Mouse (Mus musculus): ENCODE data around the gene Erp29. TPM values are rescaled to one million over a fixed set of nuclear protein-coding genes. Genes with fewer than 3 reads are reported as not detected.

The Erp29 gene
- polyA plus RNA-seq, 1 experiment from 2014 or later, result 80.4 TPM

GRCm38 (mm10) chr5:121389106-121389505 lies 63.2 kb downstream of the Erp29 start:
- Histone ChIP-seq H3K27ac (ENCODE audit: low read length) (no peak overlapping the region), H3K9ac (ENCODE audit: low read depth, low read length) (no peak overlapping the region), H3K36me3 (ENCODE audit: control insufficient read depth, insufficient read depth) (no peaks in the 10 kb centered on the region), H3K4me2 (ENCODE audit: low read depth, low read length) (no peak overlapping the region), H3K4me3 (ENCODE audit: low read depth, low read length) (no peak overlapping the region), H3K9me3 (replicated peaks; ENCODE audit: control insufficient read depth, low read length) (no peaks in the 10 kb centered on the region), H3K4me1 (ENCODE audit: control insufficient read depth, low read depth, low read length) (peaks cover 9% of the 10 kb centered on the region), H3K27me3 (ENCODE audit: control insufficient read depth, insufficient read depth, low read depth, low read length) (no peaks in the 10 kb centered on the region)
- ATAC-seq (ENCODE audit: low read depth), result no peak
- 60% methylated on average over 7 of the region's 7 CpGs for WGBS (ENCODE audit: insufficient replicate concordance)

GRCm38 (mm10) chr5:121387126-121387525 lies 65.2 kb downstream of the Erp29 start:
- H3K4me1 ChIP-seq (ENCODE audit: control insufficient read depth, low read depth, low read length), result peaks cover 15% of the 10 kb centered on the region
- no peaks in the 10 kb centered on the region for H3K36me3 ChIP-seq (ENCODE audit: control insufficient read depth, insufficient read depth)
- no peaks in the 10 kb centered on the region for H3K27me3 ChIP-seq (ENCODE audit: control insufficient read depth, insufficient read depth, low read depth, low read length)
- H3K9me3 ChIP-seq (replicated peaks; ENCODE audit: control insufficient read depth, low read length), result no peaks in the 10 kb centered on the region
- no peak overlapping the region for H3K4me2 ChIP-seq (ENCODE audit: low read depth, low read length)
- H3K4me3 ChIP-seq (ENCODE audit: low read depth, low read length), result no peak overlapping the region
- H3K9ac ChIP-seq (ENCODE audit: low read depth, low read length), result no peak overlapping the region
- WGBS (ENCODE audit: insufficient replicate concordance), result 58% methylated on average over 4 of the region's 4 CpGs
- H3K27ac ChIP-seq (ENCODE audit: low read length), result no peak overlapping the region
- ATAC-seq (ENCODE audit: low read depth), result no peak

GRCm38 (mm10) chr5:121386120-121386909 lies 66.0 kb downstream of the Erp29 start:
- peak overlapping the region; percentile 82 for H3K4me2 ChIP-seq (ENCODE audit: low read depth, low read length)
- peaks cover 15% of the 10 kb centered on the region for H3K4me1 ChIP-seq (ENCODE audit: control insufficient read depth, low read depth, low read length)
- WGBS (ENCODE audit: insufficient replicate concordance), result 31% methylated on average over 22 of the region's 22 CpGs
- H3K27ac ChIP-seq (ENCODE audit: low read length), result no peak overlapping the region
- no peaks in the 10 kb centered on the region for H3K27me3 ChIP-seq (ENCODE audit: control insufficient read depth, insufficient read depth, low read depth, low read length)
- peak overlapping the region; percentile 71 for H3K4me3 ChIP-seq (ENCODE audit: low read depth, low read length)
- H3K36me3 ChIP-seq (ENCODE audit: control insufficient read depth, insufficient read depth), result no peaks in the 10 kb centered on the region
- no peak overlapping the region for H3K9ac ChIP-seq (ENCODE audit: low read depth, low read length)
- H3K9me3 ChIP-seq (replicated peaks; ENCODE audit: control insufficient read depth, low read length), result no peaks in the 10 kb centered on the region
- no peak for ATAC-seq (ENCODE audit: low read depth)

- ATAC-seq (ENCODE audit: low read depth), result peak; percentile 93
- H3K36me3 ChIP-seq (ENCODE audit: control insufficient read depth, insufficient read depth), result peaks cover 4% of the 10 kb centered on the region
- H3K9me3 ChIP-seq (replicated peaks; ENCODE audit: control insufficient read depth, low read length), result no peaks in the 10 kb centered on the region
- WGBS (ENCODE audit: insufficient replicate concordance), result under 1% methylated on average over 36 of the region's 45 CpGs
- H3K27me3 ChIP-seq (ENCODE audit: control insufficient read depth, insufficient read depth, low read depth, low read length), result no peaks in the 10 kb centered on the region
- peak within 1 kb of the TSS; percentile 77 for H3K9ac ChIP-seq (ENCODE audit: low read depth, low read length)
- peak within 1 kb of the TSS; percentile 82 for H3K4me2 ChIP-seq (ENCODE audit: low read depth, low read length)
- H3K4me1 ChIP-seq (ENCODE audit: control insufficient read depth, low read depth, low read length), result peaks cover 15% of the 10 kb centered on the region
- peak within 1 kb of the TSS; percentile 91 for H3K27ac ChIP-seq (ENCODE audit: low read length)
- peak within 1 kb of the TSS; percentile 71 for H3K4me3 ChIP-seq (ENCODE audit: low read depth, low read length)
Observed at GRCm38 (mm10) chr5:121385461-121386119, 66.7 kb downstream of the Erp29 start, which contains the start of gene Trafd1. Trafd1 (minus strand) TSS chr5:121385632.

GRCm38 (mm10) chr5:121384757-121385460 lies 67.4 kb downstream of the Erp29 start:
- peak overlapping the region; percentile 71 for H3K4me3 ChIP-seq (ENCODE audit: low read depth, low read length)
- H3K4me2 ChIP-seq (ENCODE audit: low read depth, low read length), result peak overlapping the region; percentile 82
- H3K27me3 ChIP-seq (ENCODE audit: control insufficient read depth, insufficient read depth, low read depth, low read length), result no peaks in the 10 kb centered on the region
- no peaks in the 10 kb centered on the region for H3K9me3 ChIP-seq (replicated peaks; ENCODE audit: control insufficient read depth, low read length)
- H3K27ac ChIP-seq (ENCODE audit: low read length), result peak overlapping the region; percentile 91
- H3K36me3 ChIP-seq (ENCODE audit: control insufficient read depth, insufficient read depth), result peaks cover 4% of the 10 kb centered on the region
- WGBS (ENCODE audit: insufficient replicate concordance), result 2% methylated on average over 44 of the region's 47 CpGs
- peak; percentile 35 for ATAC-seq (ENCODE audit: low read depth)
- peak overlapping the region; percentile 77 for H3K9ac ChIP-seq (ENCODE audit: low read depth, low read length)
- H3K4me1 ChIP-seq (ENCODE audit: control insufficient read depth, low read depth, low read length), result peaks cover 15% of the 10 kb centered on the region

- whole genome bisulfite sequencing (ENCODE audit: insufficient replicate concordance), result 51% methylated on average over 10 of the region's 10 CpGs
- H3K4me1 ChIP-seq (ENCODE audit: control insufficient read depth, low read depth, low read length), result peaks cover 15% of the 10 kb centered on the region
- H3K9me3 ChIP-seq (replicated peaks; ENCODE audit: control insufficient read depth, low read length), result no peaks in the 10 kb centered on the region
- ATAC-seq (ENCODE audit: low read depth), result no peak
- H3K36me3 ChIP-seq (ENCODE audit: control insufficient read depth, insufficient read depth), result peaks cover 4% of the 10 kb centered on the region
- H3K4me3 ChIP-seq (ENCODE audit: low read depth, low read length), result peak overlapping the region; percentile 71
- H3K4me2 ChIP-seq (ENCODE audit: low read depth, low read length), result peak overlapping the region; percentile 82
- no peaks in the 10 kb centered on the region for H3K27me3 ChIP-seq (ENCODE audit: control insufficient read depth, insufficient read depth, low read depth, low read length)
- peak overlapping the region; percentile 77; the same call in 1 of the 2 replicates for H3K9ac ChIP-seq (ENCODE audit: low read depth, low read length)
- H3K27ac ChIP-seq (ENCODE audit: low read length), result peak overlapping the region; percentile 91
Observed at GRCm38 (mm10) chr5:121383857-121384756, 68.2 kb downstream of the Erp29 start.

GRCm38 (mm10) chr5:121380692-121381091 lies 71.6 kb downstream of the Erp29 start:
- H3K27ac ChIP-seq (ENCODE audit: low read length), result no peak overlapping the region
- no peaks in the 10 kb centered on the region for H3K27me3 ChIP-seq (ENCODE audit: control insufficient read depth, insufficient read depth, low read depth, low read length)
- ATAC-seq (ENCODE audit: low read depth), result no peak
- no peak overlapping the region for H3K4me3 ChIP-seq (ENCODE audit: low read depth, low read length)
- H3K9me3 ChIP-seq (replicated peaks; ENCODE audit: control insufficient read depth, low read length), result no peaks in the 10 kb centered on the region
- H3K4me1 ChIP-seq (ENCODE audit: control insufficient read depth, low read depth, low read length), result peaks cover 12% of the 10 kb centered on the region
- WGBS (ENCODE audit: insufficient replicate concordance), result 81% methylated on average over 2 of the region's 2 CpGs
- no peak overlapping the region for H3K9ac ChIP-seq (ENCODE audit: low read depth, low read length)
- peaks cover 12% of the 10 kb centered on the region for H3K36me3 ChIP-seq (ENCODE audit: control insufficient read depth, insufficient read depth)
- no peak overlapping the region for H3K4me2 ChIP-seq (ENCODE audit: low read depth, low read length)

GRCm38 (mm10) chr5:121378678-121379256 lies 73.5 kb downstream of the Erp29 start:
- Histone ChIP-seq H3K27ac (ENCODE audit: low read length) (no peak overlapping the region), H3K27me3 (ENCODE audit: control insufficient read depth, insufficient read depth, low read depth, low read length) (no peaks in the 10 kb centered on the region), H3K4me3 (ENCODE audit: low read depth, low read length) (no peak overlapping the region), H3K9ac (ENCODE audit: low read depth, low read length) (no peak overlapping the region), H3K36me3 (ENCODE audit: control insufficient read depth, insufficient read depth) (peaks cover 14% of the 10 kb centered on the region), H3K4me1 (ENCODE audit: control insufficient read depth, low read depth, low read length) (peaks cover 3% of the 10 kb centered on the region; the same call in 1 of the 2 replicates), H3K9me3 (replicated peaks; ENCODE audit: control insufficient read depth, low read length) (no peaks in the 10 kb centered on the region), H3K4me2 (ENCODE audit: low read depth, low read length) (no peak overlapping the region)
- no peak for ATAC-seq (ENCODE audit: low read depth)
- 85% methylated on average over 13 of the region's 13 CpGs for WGBS (ENCODE audit: insufficient replicate concordance)

Data from liver, embryonic 16.5 days (tissue).